Mouse (Mus musculus): ENCODE data around the gene Exd2.

DNA sequence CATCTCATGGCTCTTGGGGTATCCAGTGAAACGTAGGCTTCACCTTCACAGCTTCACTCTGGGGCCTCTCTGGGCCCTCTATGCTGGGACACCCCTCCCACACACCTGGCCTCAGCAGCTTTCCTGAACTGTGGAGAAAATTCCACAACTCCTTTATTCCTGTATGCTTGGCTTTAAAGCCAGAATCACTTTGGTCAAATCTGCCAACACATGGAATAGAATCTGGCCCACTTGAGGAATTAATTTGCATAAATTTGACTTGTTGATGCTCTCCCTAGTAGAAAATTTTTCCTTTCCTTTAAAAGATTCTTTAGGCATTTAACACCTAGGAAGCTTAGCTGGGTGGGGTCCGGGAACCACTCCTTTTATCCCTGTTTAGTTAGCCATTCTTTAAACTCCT lies 47.8 kb upstream of the Exd2 start:
- no peak for TF ChIP-seq CTCF (IDR thresholded peaks at IDR 0.05)
- no peak for TF ChIP-seq EP300 (IDR thresholded peaks at IDR 0.05)
